Mouse (Mus musculus) E14TG2a.4 (cell line): ENCODE measurements around the gene Thsd4.

Source experiments
- CTCF ChIP-seq: conservative IDR thresholded peaks from 2 replicates; pipeline ENCODE4 v1.5.1; 2014; ENCODE audit warnings: low read length
- POU5F1 ChIP-seq: IDR thresholded peaks from 2 replicates; pipeline ENCODE4 v1.6.1; 2014; ENCODE audit warnings: low read length, borderline replicate concordance

GRCm38 (mm10) chr9:60124102-60124501 lies 397.7 kb downstream of the Thsd4 start:
- TF ChIP-seq CTCF (no peak), POU5F1 (no peak)
